Mouse (Mus musculus): ENCODE measurements at regions not wholly inside any gene's neighbourhood (a gene's known extent, or its start where the extent isn't known, plus 50 kb on each side); places are given as distances from the start of the nearest gene placed in this dataset.

- DNase-seq (ENCODE audit: low spot score) = no peak
These were observed 122.8 kb upstream of the Efna5 start for GRCm38 (mm10) chr17:63003911-63004310.

- no peak for DNase-seq (ENCODE audit: low spot score)
These were observed 121.6 kb upstream of the Efna5 start for GRCm38 (mm10) chr17:63002729-63003128.

GRCm38 (mm10) chr17:63001898-63002297 lies 120.8 kb upstream of the Efna5 start:
- DNase-seq (ENCODE audit: low spot score) = no peak

- no peak for DNase-seq (ENCODE audit: low spot score)
These were observed 116.6 kb upstream of the Efna5 start for GRCm38 (mm10) chr17:62997691-62998090.

GRCm38 (mm10) chr17:62995316-62995715 lies 114.2 kb upstream of the Efna5 start:
- DNase-seq (ENCODE audit: low spot score) = no peak

GRCm38 (mm10) chr17:62992977-62993376 lies 111.9 kb upstream of the Efna5 start:
- DNase-seq (ENCODE audit: low spot score) = no peak

GRCm38 (mm10) chr17:62986304-62986703 lies 105.2 kb upstream of the Efna5 start:
- DNase-seq (ENCODE audit: low spot score) = peak; percentile 1

- no peak for DNase-seq (ENCODE audit: low spot score)
These were observed 99.2 kb upstream of the Efna5 start for GRCm38 (mm10) chr17:62980337-62980736.

- DNase-seq (ENCODE audit: low spot score) = no peak
These were observed 96.4 kb upstream of the Efna5 start for GRCm38 (mm10) chr17:62977561-62977960.

- no peak for DNase-seq (ENCODE audit: low spot score)
These were observed 96.0 kb upstream of the Efna5 start for GRCm38 (mm10) chr17:62977136-62977535.

- no peak for DNase-seq (ENCODE audit: low spot score)
These were observed 93.6 kb upstream of the Efna5 start for GRCm38 (mm10) chr17:62974627-62975279.

GRCm38 (mm10) chr17:62969025-62969424 lies 87.9 kb upstream of the Efna5 start:
- no peak for DNase-seq (ENCODE audit: low spot score)

- DNase-seq (ENCODE audit: low spot score) = no peak
These were observed 82.7 kb upstream of the Efna5 start for GRCm38 (mm10) chr17:62963824-62964223.

GRCm38 (mm10) chr17:62962292-62962618 lies 81.1 kb upstream of the Efna5 start:
- no peak for DNase-seq (ENCODE audit: low spot score)

- no peak for DNase-seq (ENCODE audit: low spot score)
These were observed 80.6 kb upstream of the Efna5 start for GRCm38 (mm10) chr17:62961596-62962291.

- DNase-seq (ENCODE audit: low spot score) = no peak
These were observed 78.0 kb upstream of the Efna5 start for GRCm38 (mm10) chr17:62959146-62959545.

GRCm38 (mm10) chr17:62947537-62948193 lies 66.5 kb upstream of the Efna5 start:
- DNase-seq (ENCODE audit: low spot score) = no peak

- DNase-seq (ENCODE audit: low spot score) = peak; percentile 2
These were observed 59.6 kb upstream of the Efna5 start for GRCm38 (mm10) chr17:62940573-62941252.

- no peak for DNase-seq (ENCODE audit: low spot score)
These were observed 58.9 kb upstream of the Efna5 start for GRCm38 (mm10) chr17:62939930-62940572.

- DNase-seq (ENCODE audit: low spot score) = no peak
These were observed 58.1 kb upstream of the Efna5 start for GRCm38 (mm10) chr17:62939171-62939570.

Measured in heart, adult 8-10 months (tissue).